Mouse (Mus musculus) olfactory bulb, adult 2 months (tissue): ENCODE measurements around the gene Dlg2. TPM values are rescaled to one million over a fixed set of nuclear protein-coding genes. Genes with fewer than 3 reads are reported as not detected.

ENCODE experiments used
- H3K27ac ChIP-seq: fragments of 200-500 bp; 2 replicates; pipeline ENCODE4 v1.5.1; 2012; ENCODE audit warnings: low read depth, low read length; ENCODE audit not compliant: insufficient read depth
- H3K4me1 ChIP-seq: fragments of 200-500 bp; 2 replicates; pipeline ENCODE4 v1.6.1; 2012; ENCODE audit warnings: low read length; ENCODE audit not compliant: control insufficient read depth, insufficient read depth
- H3K4me3 ChIP-seq: fragments of 200-500 bp; 2 replicates; pipeline ENCODE4 v1.5.1; 2012; ENCODE audit warnings: mild to moderate bottlenecking, low read depth, low read length, moderate library complexity; ENCODE audit not compliant: insufficient read depth
- CTCF ChIP-seq: fragments of 200-500 bp; IDR thresholded peaks from 2 replicates; pipeline ENCODE4 v1.5.1; 2012; ENCODE audit warnings: low read depth, mild to moderate bottlenecking, low read length, moderate library complexity; ENCODE audit not compliant: insufficient read depth
- POLR2A ChIP-seq: fragments of 200-500 bp; IDR thresholded peaks from 2 replicates; pipeline ENCODE4 v1.6.1; 2012; ENCODE audit warnings: mild to moderate bottlenecking, low read depth, low read length, moderate library complexity; ENCODE audit not compliant: insufficient read depth
- WGBS: fragments of 180-500 bp; shearing (Covaris S2); methylation state at CpG from one replicate; pipeline ENCODE4 v1.1.7; 2018; 5-methylcytosine and 5-hydroxymethylcytosine counted together
- polyA plus RNA-seq: library from polyadenylated mRNA; stranded (reverse); fragments of >200 nt; gene quantifications from 2 replicates; pipeline ENCODE4 v1.2.4, GENCODE M21; 2012; ENCODE audit warnings: low replicate concordance; ENCODE audit not compliant: missing spikeins, insufficient read depth, insufficient read length

Gene Dlg2
- polyA plus RNA-seq, 1 experiment: not detected

- no peak overlapping the region for H3K4me3 ChIP-seq
- no peak for TF ChIP-seq POLR2A
- no peak for TF ChIP-seq CTCF
- peaks cover 8% of the 10 kb centered on the region for H3K4me1 ChIP-seq
- 94% methylated on average over 7 of the region's 7 CpGs for WGBS
- no peak overlapping the region for H3K27ac ChIP-seq
Measured at GRCm38 (mm10) chr7:92184371-92185059, 1708.0 kb downstream of the Dlg2 start.

- TF ChIP-seq CTCF (no peak), POLR2A (no peak)
- Histone ChIP-seq H3K4me1 (no peaks in the 10 kb centered on the region), H3K4me3 (no peak overlapping the region), H3K27ac (no peak overlapping the region)
- WGBS: 90% methylated on average over 5 of the region's 5 CpGs
Measured at GRCm38 (mm10) chr7:92186341-92186740, 1709.9 kb downstream of the Dlg2 start.

GRCm38 (mm10) chr7:92189149-92189548 lies 1712.7 kb downstream of the Dlg2 start:
- Histone ChIP-seq H3K4me1 (no peaks in the 10 kb centered on the region), H3K27ac (no peak overlapping the region), H3K4me3 (no peak overlapping the region)
- WGBS: 21% methylated on average over 6 of the region's 6 CpGs
- TF ChIP-seq POLR2A: no peak
- no peak for TF ChIP-seq CTCF

- no peaks in the 10 kb centered on the region for H3K4me1 ChIP-seq
- TF ChIP-seq CTCF (no peak), POLR2A (no peak)
- H3K4me3 ChIP-seq: no peak overlapping the region
- H3K27ac ChIP-seq: no peak overlapping the region
- WGBS: 83% methylated on average over 4 of the region's 4 CpGs
Measured at GRCm38 (mm10) chr7:92196004-92196403, 1719.5 kb downstream of the Dlg2 start.

DNA sequence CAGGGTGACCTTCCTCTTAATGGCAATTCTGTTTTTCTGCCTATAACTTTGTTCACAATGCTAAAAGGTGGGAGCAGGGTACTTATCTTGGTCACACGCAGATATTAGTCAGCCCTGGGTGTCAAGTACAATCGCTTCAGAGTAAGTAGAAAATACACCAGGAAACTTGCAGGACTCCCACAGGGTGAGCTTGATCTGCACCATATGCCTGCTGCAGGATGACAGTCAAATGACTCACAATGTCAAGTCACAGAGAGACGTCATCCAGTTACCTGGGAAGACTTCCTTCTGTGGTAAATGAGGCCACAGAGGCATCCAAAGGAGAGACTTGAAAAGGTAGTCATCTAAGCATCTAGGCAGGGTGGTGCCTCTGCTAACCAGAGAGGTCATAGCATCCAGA lies 1721.1 kb downstream of the Dlg2 start:
- WGBS: 75% methylated on average over 3 of the region's 3 CpGs
- Histone ChIP-seq H3K4me1 (no peaks in the 10 kb centered on the region), H3K27ac (no peak overlapping the region), H3K4me3 (no peak overlapping the region)
- TF ChIP-seq CTCF (no peak), POLR2A (no peak)

DNA sequence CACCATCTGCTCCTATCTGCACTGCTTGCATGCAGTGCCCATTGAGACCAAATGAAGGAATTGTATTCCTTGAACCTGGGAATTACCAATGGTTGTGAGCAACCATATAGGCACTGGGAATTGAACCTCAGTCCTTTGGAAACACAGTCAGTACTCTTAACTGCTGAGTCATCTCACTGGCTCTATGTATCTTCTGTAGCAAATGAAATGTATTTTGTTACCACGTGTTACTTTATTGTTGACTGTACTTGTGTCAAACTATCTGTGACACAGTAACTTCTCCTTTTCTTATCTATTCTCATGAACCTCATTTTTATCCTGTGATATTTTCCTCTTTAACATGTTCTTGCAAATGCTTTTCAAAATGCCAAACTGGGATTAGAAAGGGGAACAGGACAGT lies 1722.7 kb downstream of the Dlg2 start:
- no peaks in the 10 kb centered on the region for H3K4me1 ChIP-seq
- TF ChIP-seq POLR2A (no peak), CTCF (no peak)
- WGBS: 76% methylated on average over 1 of the region's 1 CpGs
- H3K27ac ChIP-seq: no peak overlapping the region
- no peak overlapping the region for H3K4me3 ChIP-seq

DNA sequence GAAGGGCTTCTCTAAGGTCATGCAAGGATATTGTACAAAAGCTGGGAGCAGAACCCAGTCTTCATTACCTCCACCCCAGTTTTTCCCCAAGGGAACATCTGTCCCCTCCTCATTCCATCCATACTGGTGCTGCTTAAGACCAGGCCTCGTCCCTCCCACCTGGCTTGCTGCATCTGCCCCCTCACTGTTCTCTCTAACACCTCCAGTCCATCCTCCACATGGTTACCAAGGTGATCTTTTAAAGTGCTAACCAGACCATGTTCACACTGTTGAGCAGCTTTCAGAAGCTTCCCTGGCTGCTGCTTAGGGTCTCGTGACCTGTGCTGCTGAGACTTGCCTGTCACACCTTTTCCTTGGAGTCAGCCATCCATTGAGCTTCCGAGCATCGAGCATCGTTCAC lies 1734.2 kb downstream of the Dlg2 start:
- H3K4me3 ChIP-seq: no peak overlapping the region
- H3K27ac ChIP-seq: no peak overlapping the region
- 89% methylated on average over 5 of the region's 5 CpGs for WGBS
- TF ChIP-seq POLR2A (no peak), CTCF (no peak)
- H3K4me1 ChIP-seq: 0 out of 2 replicates have a peak, but pooled peaks cover 3% of the 10 kb centered on the region

DNA sequence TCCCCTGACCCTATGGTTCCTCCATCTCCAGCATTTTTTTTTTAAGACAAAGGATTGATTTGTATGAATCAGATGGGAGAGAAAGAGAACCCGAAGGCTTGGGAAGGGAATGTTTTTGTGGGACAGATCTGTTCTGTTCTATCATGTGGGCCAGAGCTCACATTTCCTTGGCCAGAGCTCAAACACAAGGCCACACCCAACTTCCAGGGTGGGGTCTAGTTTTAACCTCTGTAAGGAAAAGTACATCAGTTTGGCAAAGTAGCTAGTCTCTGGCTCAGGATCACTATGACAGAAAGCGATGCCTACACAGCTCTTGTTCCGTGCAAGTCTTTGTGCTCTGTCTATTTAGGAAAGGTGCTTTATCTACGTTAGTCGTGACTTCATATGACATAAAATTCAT lies 1737.3 kb downstream of the Dlg2 start:
- Histone ChIP-seq H3K27ac (no peak overlapping the region), H3K4me3 (no peak overlapping the region), H3K4me1 (0 out of 2 replicates have a peak, but pooled peaks cover 3% of the 10 kb centered on the region)
- 90% methylated on average over 5 of the region's 5 CpGs for WGBS
- no peak for TF ChIP-seq CTCF
- no peak for TF ChIP-seq POLR2A

- Histone ChIP-seq H3K4me3 (no peak overlapping the region), H3K27ac (no peak overlapping the region), H3K4me1 (no peaks in the 10 kb centered on the region)
- TF ChIP-seq CTCF: no peak
- no peak for TF ChIP-seq POLR2A
Measured at GRCm38 (mm10) chr7:92218171-92218570, 1741.7 kb downstream of the Dlg2 start.
